Mouse (Mus musculus) left cerebral cortex, adult 2 months (tissue): ENCODE results near the gene Ugt2a2. TPM values are rescaled to one million over a fixed set of nuclear protein-coding genes. Genes with fewer than 3 reads are reported as not detected.
A peak's percentile ranks its signal among the peaks of the same experiment; 100 is the strongest.
"Not testable (repeated sequence)": the region's sequence is repeated elsewhere in the genome, so short reads cannot be mapped to it uniquely, and the experiment has no call there.

Experiments used
- DNase-seq, 2 experiments: peaks; one replicate each; pipeline ENCODE4 v3.0.0; 2021 to 2022; ENCODE audit warnings: low spot score in 2 of 2, mixed read lengths in 1 of 2; ENCODE audit errors: extremely low spot score in 1 of 2
- H3K27ac ChIP-seq: fragments of 200-600 bp; 2 replicates; pipeline ENCODE4 v1.8.1; 2022
- H3K4me3 ChIP-seq: fragments of 200-600 bp; 2 replicates; pipeline ENCODE4 v1.8.1; 2022
- CTCF ChIP-seq: fragments of 200-600 bp; IDR thresholded peaks from 2 replicates; pipeline ENCODE4 v1.8.1; 2022; ENCODE audit warnings: antibody characterized with exemption, mild to moderate bottlenecking, moderate library complexity
- intact Hi-C: fragments of 180-260 bp; cut with DNase I; formaldehyde crosslinking; loops from one replicate; pipeline ENCODE4 v1.15.1; 2025
- total RNA-seq, 2 experiments: library from RNA; stranded (reverse); gene quantifications; 2 replicates each; pipeline ENCODE4 v1.2.3; 2021

Ugt2a2 gene
- total RNA-seq, 2 experiments from 2014 or later: not detected

GRCm38 (mm10) chr5:87436264-87436663, 45.8 kb downstream of the Ugt2a2 start:
- H3K27ac ChIP-seq: no peak overlapping the region
- no peak overlapping the region for H3K4me3 ChIP-seq
- peak; percentile 60 for TF ChIP-seq CTCF
- intact Hi-C loops: loop anchor here (10.0 kb wide), 3 partner anchors 291 to 581 kb away; partner anchors contain the start of gene Ugt2b5
- DNase-seq: peak in 1 of 2 experiments; percentile 8

- no peak overlapping the region for H3K27ac ChIP-seq
- DNase-seq: no peak
- TF ChIP-seq CTCF: no peak
- intact Hi-C loops: no loop called here
- H3K4me3 ChIP-seq: no peak overlapping the region
These were observed 56.4 kb downstream of the Ugt2a2 start for GRCm38 (mm10) chr5:87425676-87426075.

- H3K27ac ChIP-seq, intact Hi-C loops, DNase-seq, H3K4me3 ChIP-seq: not testable (repeated sequence)
These were observed 58.0 kb downstream of the Ugt2a2 start, which contains the start of gene Ugt2b38 for GRCm38 (mm10) chr5:87424041-87424440. Ugt2b38 (minus strand) TSS chr5:87424203.

Other genes starting within 250 kb of the Ugt2a2 start
- not detected for gene Ugt2b37, start 227.5 kb downstream of the Ugt2a2 start, total RNA-seq
- not detected for gene Ugt2a3, start 145.1 kb downstream of the Ugt2a2 start, total RNA-seq
- gene Ugt2b38, start 58.1 kb downstream of the Ugt2a2 start, total RNA-seq: not detected
- gene Gm43638, start 4.5 kb upstream of the Ugt2a2 start, total RNA-seq: not detected
- not detected for gene Ugt2a1, start 8.6 kb upstream of the Ugt2a2 start, total RNA-seq
- not detected for gene Sult1b1, start 55.9 kb upstream of the Ugt2a2 start, total RNA-seq
- not detected for gene Sult1d1, start 86.8 kb upstream of the Ugt2a2 start, total RNA-seq
- gene Sult1e1, start 109.3 kb upstream of the Ugt2a2 start, total RNA-seq: not detected
- gene Csn1s1, start 183.9 kb upstream of the Ugt2a2 start, total RNA-seq: not detected
- gene Csn2, start 217.4 kb upstream of the Ugt2a2 start, total RNA-seq: not detected